Mouse (Mus musculus) CH12F3 (cell line): ENCODE data around the gene Nucb1.
"Not testable (repeated sequence)": the region's sequence is repeated elsewhere in the genome, so short reads cannot be mapped to it uniquely, and the experiment has no call there.

Source experiments
- in situ Hi-C: fragments of 300-500 bp; cut with MboI; formaldehyde crosslinking; loops from 2 replicates; pipeline ENCODE4 v1.14.3; 2020; ENCODE audit warnings: low sequenced_read_pairs

Gene Nucb1

DNA sequence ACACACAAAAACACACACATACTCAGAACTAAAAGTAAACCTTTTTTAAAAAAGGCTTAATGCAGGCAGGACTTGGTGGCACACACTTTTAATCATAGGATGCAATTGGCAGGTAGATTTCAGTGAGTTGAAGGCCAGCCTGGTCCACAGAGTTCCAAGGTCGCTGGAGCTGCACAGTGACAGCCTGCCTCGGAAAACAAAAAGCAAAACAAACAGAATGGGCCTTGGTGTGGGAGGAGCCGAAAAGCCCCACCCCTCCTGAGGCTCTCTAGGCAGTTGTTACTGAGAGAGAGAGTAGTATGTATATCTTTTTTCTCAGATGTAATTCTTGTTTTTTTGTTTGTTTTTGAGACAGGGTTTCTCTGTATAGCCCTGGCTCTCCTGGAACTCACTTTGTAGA, 18.9 kb downstream of the Nucb1 start:
- in situ Hi-C loops, result no loop called here

DNA sequence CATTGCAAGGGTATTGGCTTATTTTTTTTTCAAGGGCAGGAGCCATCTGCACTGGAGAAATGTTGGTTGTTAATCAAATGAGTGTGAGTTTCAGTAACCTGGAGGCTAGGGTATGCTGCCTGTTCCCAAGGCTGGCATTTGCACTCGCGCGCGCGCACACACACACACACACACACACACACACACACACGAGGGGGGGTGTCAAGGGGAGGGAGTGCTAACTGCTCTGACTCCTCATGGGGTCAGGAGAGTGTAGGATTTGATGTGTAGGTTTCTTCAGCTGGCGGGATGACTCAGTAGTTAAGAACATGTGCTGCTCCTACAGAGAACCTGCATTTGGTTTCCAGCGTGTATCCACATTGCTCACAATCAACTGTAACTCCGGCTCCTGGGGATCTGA, 19.4 kb downstream of the Nucb1 start:
- in situ Hi-C loops, result no loop called here

- in situ Hi-C loops, result no loop called here
Measured at GRCm38 (mm10) chr7:45489578-45489977, 20.6 kb downstream of the Nucb1 start.

DNA sequence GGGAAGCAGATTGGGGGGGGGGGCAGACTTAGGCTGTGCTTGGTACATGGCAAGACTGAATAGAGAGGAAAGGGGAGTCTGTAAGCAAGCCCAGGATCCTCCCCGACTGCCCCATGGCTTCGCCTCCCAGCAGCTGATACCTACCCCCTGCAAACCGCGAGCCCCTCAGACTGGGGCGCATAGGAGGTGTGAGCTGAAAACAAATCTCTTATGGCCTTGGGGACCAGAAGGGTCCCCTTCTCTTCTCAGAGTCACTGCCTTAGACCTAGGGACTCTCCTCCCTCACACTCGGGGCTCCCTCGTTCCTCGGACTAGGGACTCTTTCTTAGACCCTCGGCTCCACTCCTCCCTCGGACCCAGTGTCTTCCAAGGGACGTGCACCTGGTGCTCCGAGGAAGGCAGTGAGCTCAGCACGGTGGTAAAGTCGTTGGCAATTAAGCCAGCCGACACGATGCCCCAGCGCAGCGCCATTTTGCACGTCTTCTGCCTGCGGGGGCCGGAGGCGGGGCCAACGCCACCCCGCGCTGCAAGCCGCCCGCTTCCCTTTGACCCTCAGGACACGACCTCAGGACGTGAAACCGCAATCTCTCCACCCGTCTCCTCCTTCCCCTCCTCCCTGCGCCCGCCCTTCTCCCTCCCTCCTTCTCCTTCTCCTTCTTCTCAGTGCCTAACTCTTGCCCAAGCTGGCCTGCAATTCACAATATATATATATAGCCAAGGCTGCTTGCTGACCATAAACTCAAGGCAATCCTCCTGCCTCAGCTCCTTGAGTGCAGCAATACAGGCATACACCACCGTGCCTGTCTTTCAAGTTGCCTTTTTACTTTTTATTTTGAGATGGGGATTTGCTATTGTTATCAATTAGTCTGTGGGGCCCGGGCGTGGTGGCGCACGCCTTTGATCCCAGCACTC, 21.7 kb downstream of the Nucb1 start, which contains the start of gene Dhdh:
Gene Dhdh, minus strand, starts transcription at position 513 of the 912 bp plus-strand sequence.
- in situ Hi-C loops, result no loop called here

GRCm38 (mm10) chr7:45487861-45488292, 22.3 kb downstream of the Nucb1 start:
- in situ Hi-C loops, result no loop called here

DNA sequence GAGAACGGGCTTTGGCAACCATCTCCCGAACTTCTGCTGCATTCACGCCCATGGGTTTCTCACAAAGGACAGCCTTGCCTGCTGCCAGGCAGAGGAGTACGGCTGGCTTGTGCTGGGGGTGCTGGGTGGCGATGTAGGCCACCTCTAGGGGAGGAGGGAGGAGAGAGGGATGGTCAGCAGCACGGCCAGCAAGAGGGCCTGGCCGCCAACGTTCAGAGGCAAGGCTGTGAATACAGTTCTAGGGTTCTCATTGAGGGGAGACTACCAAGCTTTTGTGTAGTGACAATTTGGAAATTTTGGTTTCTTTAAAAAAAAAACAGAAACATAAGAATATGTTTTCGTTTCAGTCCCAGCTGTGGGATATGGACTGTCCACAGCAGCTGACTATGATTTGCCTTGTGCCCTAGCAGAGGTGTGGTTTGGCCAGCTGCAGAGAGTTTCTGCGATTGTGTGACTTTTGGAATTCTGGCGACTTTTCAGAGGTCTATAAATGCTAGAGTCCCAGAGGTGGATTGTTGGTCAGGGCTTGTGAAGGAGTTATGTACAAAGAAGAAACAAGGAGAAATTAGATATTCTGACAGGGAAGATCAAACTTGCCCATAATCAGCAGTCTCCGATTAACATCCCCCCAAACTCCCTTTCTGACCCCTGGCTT, 23.3 kb downstream of the Nucb1 start, which contains the start of gene Gm45808:
Gene Gm45808, minus strand, starts transcription at position 51 of the 655 bp plus-strand sequence.
- in situ Hi-C loops, result no loop called here

DNA sequence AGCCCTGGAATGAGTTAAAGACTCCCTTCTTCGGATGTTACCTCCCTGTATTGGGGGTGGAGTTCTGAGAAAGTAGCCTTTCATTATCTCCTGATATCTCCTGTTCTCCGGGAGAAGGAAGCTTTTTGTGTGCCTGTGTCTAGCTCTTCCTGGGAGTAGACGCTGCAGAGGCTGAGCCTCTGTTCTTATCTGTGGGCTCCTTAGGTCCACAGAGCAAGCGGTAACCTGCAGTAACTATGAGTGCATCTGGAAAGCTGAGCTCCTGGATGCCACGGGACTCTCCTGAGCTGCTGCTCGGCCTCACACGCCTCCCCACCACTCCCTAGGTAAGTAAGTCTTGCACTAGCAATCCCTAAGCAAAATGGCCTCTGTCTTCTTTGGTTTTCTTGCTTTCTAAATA, 24.0 kb downstream of the Nucb1 start:
- in situ Hi-C loops, result no loop called here

- in situ Hi-C loops, result not testable (repeated sequence)
Measured at GRCm38 (mm10) chr7:45484985-45485384, 25.2 kb downstream of the Nucb1 start.

- in situ Hi-C loops, result no loop called here
Measured at GRCm38 (mm10) chr7:45482166-45482565, 28.0 kb downstream of the Nucb1 start.

DNA sequence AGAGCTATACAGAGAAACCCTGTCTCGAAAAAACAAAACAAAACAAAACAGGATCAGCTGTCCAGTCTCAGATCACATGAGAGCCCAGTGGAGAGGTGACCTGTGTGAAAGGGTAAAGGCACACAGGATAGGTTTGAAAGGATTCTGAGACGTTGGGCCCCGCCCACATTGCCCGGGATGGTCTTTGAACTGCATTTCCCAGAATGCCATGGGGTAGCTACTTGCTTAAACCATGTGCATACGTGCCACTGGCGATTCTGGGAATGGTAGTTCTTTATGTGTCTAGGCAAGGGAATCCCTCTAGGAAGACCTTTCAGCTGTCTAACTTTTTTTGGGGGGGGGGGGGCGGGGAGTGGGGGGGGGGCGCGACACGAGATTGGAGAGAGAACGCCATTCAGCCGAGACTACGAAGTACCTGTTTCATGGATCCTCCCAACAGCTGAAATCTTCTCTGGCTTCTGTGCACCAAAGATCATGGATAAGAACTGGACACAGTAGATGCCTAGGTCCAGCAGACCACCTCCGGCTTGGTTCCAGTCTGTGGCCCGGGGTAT, 28.8 kb downstream of the Nucb1 start, which contains the start of gene Tulp2:
Gene Tulp2, plus strand, starts transcription at position 504 of the 554 bp plus-strand sequence.
- in situ Hi-C loops, result no loop called here

DNA sequence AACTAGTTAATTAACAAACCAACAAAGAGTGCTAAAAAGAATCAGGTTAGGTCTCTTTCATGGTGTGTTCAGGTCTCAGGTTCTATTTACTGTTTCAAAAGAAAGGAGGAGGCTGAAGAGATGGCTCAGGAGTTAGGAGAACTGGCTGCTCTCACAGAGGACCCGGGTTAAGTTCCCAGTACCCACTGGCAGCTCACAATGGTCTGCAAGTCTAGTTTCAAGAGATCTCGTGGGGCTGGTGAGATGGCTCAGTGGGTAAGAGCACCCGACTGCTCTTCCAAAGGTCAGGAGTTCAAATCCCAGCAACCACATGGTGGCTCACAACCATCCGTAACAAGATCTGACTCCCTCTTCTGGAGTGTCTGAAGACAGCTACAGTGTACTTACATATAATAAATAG, 29.9 kb downstream of the Nucb1 start:
- in situ Hi-C loops, result not testable (repeated sequence)

DNA sequence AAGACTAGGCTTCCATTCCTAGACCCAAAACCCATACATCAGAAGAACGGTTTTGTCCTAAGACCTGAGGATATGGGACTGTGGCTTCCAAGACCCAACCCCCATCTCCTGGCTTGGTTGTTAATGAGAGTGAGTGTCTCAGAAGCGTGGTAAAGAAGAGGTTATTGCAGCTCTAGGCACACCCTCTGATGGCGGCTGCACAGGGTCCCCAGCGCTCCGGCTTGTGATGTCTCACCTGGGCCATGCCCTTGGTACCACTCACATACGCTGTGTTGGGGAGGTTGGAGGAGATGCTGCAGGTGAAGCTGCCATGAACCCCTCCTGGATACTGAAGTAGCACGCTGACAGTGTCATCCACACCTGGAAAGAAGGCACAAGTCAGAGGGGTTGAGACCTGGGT, 31.4 kb downstream of the Nucb1 start:
- in situ Hi-C loops, result no loop called here

GRCm38 (mm10) chr7:45477003-45477402, 33.2 kb downstream of the Nucb1 start:
- in situ Hi-C loops, result no loop called here

- in situ Hi-C loops, result no loop called here
Measured at GRCm38 (mm10) chr7:45476453-45476852, 33.8 kb downstream of the Nucb1 start.

DNA sequence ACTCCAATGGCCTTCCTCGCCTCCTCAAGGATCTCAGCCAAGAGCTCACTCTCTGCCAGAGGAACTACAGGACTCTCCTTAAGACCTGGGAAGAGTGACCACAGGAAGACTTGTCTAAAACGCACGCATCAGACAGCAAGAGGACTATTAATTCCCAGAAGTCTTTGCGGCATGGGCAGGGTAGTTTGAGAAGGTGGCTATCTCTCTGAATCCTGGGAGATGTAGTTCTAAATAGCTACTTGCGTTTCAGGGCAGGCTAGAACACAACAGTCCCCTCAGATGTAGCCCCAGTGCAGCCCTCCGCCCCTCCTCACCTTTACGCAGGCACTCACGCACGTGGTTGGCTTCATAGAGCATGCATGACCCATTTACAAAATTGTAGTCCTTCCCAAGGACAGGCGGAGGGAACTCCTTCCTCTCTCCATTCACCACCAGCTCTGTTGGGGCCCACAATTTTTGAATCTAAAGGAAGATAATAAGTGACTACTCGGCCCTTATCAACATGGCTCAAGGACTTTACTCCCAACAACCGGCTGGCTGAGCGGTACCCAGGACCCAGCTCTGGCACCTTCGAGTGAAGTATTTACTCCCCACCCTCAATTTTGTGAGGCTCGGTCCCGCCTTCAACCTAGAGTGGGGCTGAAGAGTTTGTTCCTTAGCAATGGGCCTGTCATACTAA, 34.8 kb downstream of the Nucb1 start:
- in situ Hi-C loops, result no loop called here

DNA sequence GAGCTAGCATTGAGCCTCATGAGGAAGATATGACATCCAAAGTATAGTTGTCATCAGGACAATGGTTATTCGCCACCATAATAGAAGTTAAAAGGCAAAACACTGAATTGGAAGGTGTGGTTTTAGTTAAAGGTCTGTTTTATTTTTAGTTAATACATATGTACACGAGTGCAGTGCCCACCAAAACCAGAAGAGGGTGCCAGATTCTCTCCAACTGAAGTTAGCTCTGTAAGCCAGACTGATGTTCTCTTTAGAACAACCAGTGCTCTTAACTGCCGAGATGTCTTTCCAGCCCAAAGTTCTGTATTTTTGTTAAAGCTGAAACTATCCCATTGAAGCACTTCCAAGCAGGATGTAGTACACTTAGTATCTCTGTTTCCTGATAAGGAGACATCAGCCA, 39.3 kb downstream of the Nucb1 start:
- in situ Hi-C loops, result no loop called here

- in situ Hi-C loops, result no loop called here
Measured at GRCm38 (mm10) chr7:45467090-45467670, 43.0 kb downstream of the Nucb1 start.

- in situ Hi-C loops, result no loop called here
Measured at GRCm38 (mm10) chr7:45466283-45467089, 43.7 kb downstream of the Nucb1 start, which contains the start of gene Bax. Gene Bax, minus strand, starts transcription at chr7:45466898.

- in situ Hi-C loops, result no loop called here
Measured at GRCm38 (mm10) chr7:45465549-45465948, 44.7 kb downstream of the Nucb1 start.

- in situ Hi-C loops, result no loop called here
Measured at GRCm38 (mm10) chr7:45465112-45465511, 45.1 kb downstream of the Nucb1 start.
